In the genomic region with DNA sequence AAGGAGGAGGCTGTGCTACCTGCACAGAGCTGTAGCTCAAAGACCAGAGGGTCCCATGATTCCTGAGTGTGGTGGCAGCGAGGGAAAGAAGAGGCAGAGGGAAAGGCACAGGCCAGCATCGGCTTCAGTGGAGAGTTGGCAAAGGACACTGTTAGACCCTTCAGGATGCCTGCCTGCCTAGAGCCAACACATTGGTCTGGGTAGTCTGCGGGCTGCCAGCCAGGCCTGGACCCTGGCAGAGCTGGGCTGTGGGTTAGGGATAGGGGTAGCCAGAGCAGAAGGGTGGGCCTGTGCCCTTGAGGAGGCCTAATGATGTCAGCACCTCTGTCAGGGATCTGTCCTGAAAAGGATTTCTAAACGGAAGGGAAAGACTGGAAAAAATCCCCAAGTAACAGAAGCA, we compare ENCODE assay signal across 19 mouse cellular contexts. TPM values are rescaled to one million over a fixed set of nuclear protein-coding genes. Genes with fewer than 3 reads are reported as not detected.
"Had no signal": no experiment of that assay in that cellular context is flagged by ENCODE, and none has a peak within 500 bp of the region (broad histone marks: within the 10 kb centered on the region; RNA-seq: fewer than 3 reads in every experiment).

No protein-coding gene starts in this region.

- DNase-seq: kidney, adult 2 months; kidney, postnatal 14 days; lung, adult 2 months; lung, postnatal 14 days; thymus, postnatal 14 days had no signal

- H3K4me3 ChIP-seq: kidney, embryonic 15.5 days; left cerebral cortex, adult 2 months; limb, embryonic 13.5 days; liver, embryonic 15.5 days; megakaryocyte, embryonic 14.5 days; midbrain, embryonic 12.5 days; neural tube, embryonic 12.5 days had no signal

- H3K9me3 ChIP-seq: kidney, embryonic 15.5 days; limb, embryonic 13.5 days; liver, embryonic 15.5 days; megakaryocyte, embryonic 14.5 days; midbrain, embryonic 12.5 days; neural tube, embryonic 12.5 days had no signal

- H3K27ac ChIP-seq: kidney, embryonic 15.5 days; left cerebral cortex, adult 2 months; limb, embryonic 13.5 days; liver, embryonic 15.5 days; macrophage; midbrain, embryonic 12.5 days; neural tube, embryonic 12.5 days; stomach, postnatal 0 days had no signal

- H3K4me2 ChIP-seq: kidney, embryonic 15.5 days; liver, embryonic 15.5 days; midbrain, embryonic 12.5 days had no signal

- H3K36me3 ChIP-seq: kidney, embryonic 15.5 days; limb, embryonic 13.5 days; liver, embryonic 15.5 days; midbrain, embryonic 12.5 days; neural tube, embryonic 12.5 days had no signal

- H3K9ac ChIP-seq: limb, embryonic 13.5 days; liver, embryonic 15.5 days; midbrain, embryonic 12.5 days; neural tube, embryonic 12.5 days had no signal

RNA-seq across cellular contexts. Expression of a gene that starts 50.8 kb away (rescaled TPM):
- total RNA-seq: left cerebral cortex, adult 2 months; left cerebral cortex, postnatal 14 days; liver, adult 2 months; monocyte, adult 5-6 weeks; neutrophil, adult 5-6 weeks had no signal
- polyA plus RNA-seq: kidney, adult 2 months; kidney, embryonic 15.5 days; large intestine, adult 2 months; liver, adult 2 months; liver, embryonic 15.5 days; macrophage had no signal
